Mouse (Mus musculus): Measurements from ENCODE around the gene Rbm10. TPM values are rescaled to one million over a fixed set of nuclear protein-coding genes. Genes with fewer than 3 reads are reported as not detected.

Rbm10 gene
- total RNA-seq, 2 experiments from 2014 or later = 13.4 to 14.3 TPM

DNA sequence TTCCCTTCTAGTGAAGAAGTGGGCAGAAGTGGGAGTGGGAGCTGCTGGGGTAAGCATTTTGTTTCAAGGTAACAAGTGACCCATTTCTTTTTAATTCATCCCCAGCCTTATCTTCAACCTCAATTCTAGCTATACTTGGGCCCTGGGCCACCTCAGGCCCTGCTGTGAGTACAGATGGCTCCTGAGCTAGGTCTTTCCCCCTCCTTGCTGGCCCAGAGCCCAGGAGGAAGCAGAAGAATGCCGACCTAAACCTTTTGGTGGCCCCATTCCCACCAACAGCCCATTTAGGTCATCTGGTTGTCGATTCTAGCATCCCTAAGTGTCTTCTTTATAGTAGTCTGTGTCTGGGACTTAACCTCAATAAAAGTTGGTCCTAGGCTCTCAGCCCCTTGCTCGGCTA lies 74.3 kb downstream of the Rbm10 start:
- DNase-seq = no peak
- intact Hi-C loops (cut with DNase I; ENCODE audit: low total_unique reads) = no loop called here

DNA sequence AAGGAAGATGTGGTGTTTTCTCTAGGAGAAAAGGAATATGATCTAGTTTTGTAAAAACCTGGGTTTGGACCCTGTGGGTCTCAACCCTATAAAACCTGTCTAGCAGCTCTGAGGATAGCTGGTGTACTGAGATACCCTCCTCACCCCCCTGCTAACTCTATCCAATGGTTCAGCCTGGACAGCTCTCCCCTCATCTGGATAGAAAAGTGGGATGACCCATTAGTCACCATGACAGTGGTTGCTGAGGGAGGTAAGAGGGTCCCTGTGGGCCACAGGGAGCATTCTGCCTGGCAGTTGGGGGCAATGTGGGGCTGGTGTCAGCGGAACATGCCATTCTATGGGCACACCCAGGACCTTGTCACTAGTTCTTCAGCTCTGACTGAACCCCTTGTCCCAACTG lies 75.3 kb downstream of the Rbm10 start:
- intact Hi-C loops (cut with DNase I; ENCODE audit: low total_unique reads) = no loop called here
- DNase-seq = no peak

DNA sequence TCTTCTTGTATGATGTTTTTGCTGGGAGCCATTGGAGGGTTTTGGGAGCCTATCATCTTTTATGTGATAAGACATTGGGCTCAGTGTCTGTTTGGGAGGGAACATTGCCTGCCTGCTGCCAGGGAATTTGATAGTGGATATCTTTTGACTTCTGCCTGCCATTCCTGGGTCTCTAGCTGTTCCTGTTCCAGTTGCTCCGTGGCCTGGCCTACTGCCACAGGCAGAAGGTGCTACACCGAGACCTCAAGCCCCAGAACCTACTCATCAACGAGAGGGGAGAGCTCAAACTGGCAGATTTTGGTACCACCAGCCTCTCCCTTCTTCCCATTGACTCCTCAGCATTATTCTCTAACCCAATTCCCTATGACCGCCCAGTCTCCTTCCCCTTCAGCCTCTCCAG lies 78.5 kb downstream of the Rbm10 start:
- no peak for DNase-seq

More for the DNA sequence above, 78.5 kb downstream of the Rbm10 start:
- intact Hi-C loops (cut with DNase I; ENCODE audit: low total_unique reads) = no loop called here

Other genes starting within 250 kb of the Rbm10 start
- 1 to 10 TPM in 1 of 2 experiments, under 1 TPM in 1; 1.00 to 1.1 TPM for gene Jade3, start 191.8 kb upstream of the Rbm10 start, total RNA-seq (2021)
- gene Rgn, start 67.7 kb upstream of the Rbm10 start, total RNA-seq (2021) = not detected
- 100 to 1,000 TPM; 322 to 386 TPM for gene Ndufb11, start 116 bp downstream of the Rbm10 start, total RNA-seq (2021)
- gene Uba1, start 40.8 kb downstream of the Rbm10 start, total RNA-seq (2021) = 100 to 1,000 TPM; 154 to 161 TPM
- 100 to 1,000 TPM; 122 TPM for gene Cdk16, start 70.5 kb downstream of the Rbm10 start, total RNA-seq (2021)
- gene Usp11, start 86.4 kb downstream of the Rbm10 start, total RNA-seq (2021) = 1 to 10 TPM; 3.1 to 3.4 TPM
- gene Araf, start 180.3 kb downstream of the Rbm10 start, total RNA-seq (2021) = 10 to 100 TPM; 74.6 to 78.7 TPM